Mouse (Mus musculus) monocyte, adult 5-6 weeks (primary cell): ENCODE results near the gene Kcnv2. TPM values are rescaled to one million over a fixed set of nuclear protein-coding genes. Genes with fewer than 3 reads are reported as not detected.

Source experiments
- ATAC-seq: fragments of 153-309, 156-312 bp; replicated peaks from 2 replicates; pipeline ENCODE4 v1.8.0; 2017; ENCODE audit warnings: mild to moderate bottlenecking; ENCODE audit not compliant: low TSS enrichment, insufficient number of reproducible peaks, severe bottlenecking, poor library complexity, low FRiP score
- total RNA-seq: library from RNA; stranded (forward); fragments of 200-1000, 200-491, 200-594 nt; gene quantifications from 3 replicates; pipeline ENCODE4 v1.2.3, GENCODE M21; 2017

Gene Kcnv2
- total RNA-seq, result not detected in 3 replicates

GRCm38 (mm10) chr19:27322281-27322680 is at the start of gene Kcnv2:
Kcnv2 (plus strand) TSS chr19:27322588.
- no peak for ATAC-seq

GRCm38 (mm10) chr19:27273385-27273784 is 49.0 kb upstream of the Kcnv2 start:
- no peak for ATAC-seq

GRCm38 (mm10) chr19:27274382-27274781 is 48.0 kb upstream of the Kcnv2 start:
- ATAC-seq, result no peak

GRCm38 (mm10) chr19:27279174-27279573 is 43.2 kb upstream of the Kcnv2 start:
- ATAC-seq, result no peak

DNA sequence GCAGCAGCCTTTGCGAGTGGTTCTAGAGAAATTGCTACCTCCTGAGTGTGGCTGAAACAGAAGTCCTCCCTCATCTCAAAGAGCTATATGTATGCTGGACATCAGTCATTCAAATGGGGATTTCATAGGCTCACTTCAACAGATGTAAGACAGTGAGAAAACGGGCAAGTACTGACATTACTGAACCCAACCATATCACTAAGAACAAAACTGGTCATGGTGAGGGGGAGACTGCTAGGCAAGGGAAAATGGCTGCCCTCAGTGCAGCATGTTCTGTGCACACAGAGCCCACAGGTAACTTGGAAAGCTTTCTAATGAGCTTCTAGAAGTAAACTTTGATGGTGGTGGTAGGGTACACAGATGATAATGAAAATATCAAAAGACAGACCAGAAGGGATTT is 12.3 kb upstream of the Kcnv2 start:
- ATAC-seq, result no peak

DNA sequence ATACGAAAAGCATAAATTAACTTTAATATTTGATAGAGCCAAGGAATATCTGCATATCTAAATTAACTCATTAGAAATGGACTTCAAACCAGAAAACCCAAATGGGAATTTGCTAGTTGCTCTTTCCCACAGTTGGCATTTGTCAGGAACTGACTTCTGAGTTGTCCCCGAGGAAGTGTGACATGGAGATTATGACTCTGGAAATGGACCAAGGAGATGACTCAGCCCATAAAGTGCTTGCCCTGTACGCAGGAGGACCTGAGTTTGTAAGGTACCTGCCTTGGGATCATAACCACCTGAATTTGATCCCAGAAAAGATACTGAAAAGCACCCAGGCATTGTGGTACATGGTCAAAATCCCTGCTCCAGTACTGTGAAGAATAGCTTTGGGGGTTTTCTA is 11.1 kb upstream of the Kcnv2 start:
- ATAC-seq, result no peak

DNA sequence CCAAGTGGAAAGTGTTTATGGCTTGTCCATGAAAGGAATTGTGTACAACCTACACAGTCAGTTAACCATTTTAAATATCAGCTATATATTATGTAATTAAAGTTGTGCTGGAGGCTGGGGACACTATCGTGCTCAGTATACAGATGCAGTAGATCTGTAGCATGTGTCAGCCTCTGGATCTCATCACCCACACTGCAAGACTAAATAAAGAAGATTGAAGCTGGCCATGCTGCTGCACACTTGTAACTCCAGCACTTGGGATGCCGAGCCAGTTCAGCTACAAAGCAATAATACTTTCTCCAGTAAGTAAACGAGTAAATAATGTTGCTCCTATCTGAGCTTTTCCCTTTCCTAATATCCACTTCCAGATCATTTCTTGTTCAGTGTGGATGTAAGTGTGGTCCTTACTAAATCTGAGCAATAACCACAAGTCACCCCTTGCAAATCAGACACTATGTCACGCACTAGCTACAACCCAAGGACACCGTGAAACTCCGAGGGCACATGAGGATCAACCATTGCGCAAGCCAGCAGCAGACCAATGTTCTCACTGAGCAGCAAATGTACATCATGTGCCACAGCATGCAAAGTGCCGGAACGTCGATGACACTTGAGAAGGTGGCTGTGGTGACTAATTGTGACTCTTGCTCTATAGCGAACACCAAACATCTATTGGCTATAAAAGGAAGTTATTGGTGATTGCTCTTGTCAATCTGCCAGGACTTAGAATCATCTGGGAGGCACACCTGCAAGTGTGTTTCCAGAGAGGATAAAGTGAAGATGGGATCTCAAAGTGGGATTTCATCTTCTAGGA is 9.9 kb upstream of the Kcnv2 start:
- ATAC-seq, result no peak

GRCm38 (mm10) chr19:27313080-27313413 is 9.3 kb upstream of the Kcnv2 start:
- ATAC-seq, result no peak

DNA sequence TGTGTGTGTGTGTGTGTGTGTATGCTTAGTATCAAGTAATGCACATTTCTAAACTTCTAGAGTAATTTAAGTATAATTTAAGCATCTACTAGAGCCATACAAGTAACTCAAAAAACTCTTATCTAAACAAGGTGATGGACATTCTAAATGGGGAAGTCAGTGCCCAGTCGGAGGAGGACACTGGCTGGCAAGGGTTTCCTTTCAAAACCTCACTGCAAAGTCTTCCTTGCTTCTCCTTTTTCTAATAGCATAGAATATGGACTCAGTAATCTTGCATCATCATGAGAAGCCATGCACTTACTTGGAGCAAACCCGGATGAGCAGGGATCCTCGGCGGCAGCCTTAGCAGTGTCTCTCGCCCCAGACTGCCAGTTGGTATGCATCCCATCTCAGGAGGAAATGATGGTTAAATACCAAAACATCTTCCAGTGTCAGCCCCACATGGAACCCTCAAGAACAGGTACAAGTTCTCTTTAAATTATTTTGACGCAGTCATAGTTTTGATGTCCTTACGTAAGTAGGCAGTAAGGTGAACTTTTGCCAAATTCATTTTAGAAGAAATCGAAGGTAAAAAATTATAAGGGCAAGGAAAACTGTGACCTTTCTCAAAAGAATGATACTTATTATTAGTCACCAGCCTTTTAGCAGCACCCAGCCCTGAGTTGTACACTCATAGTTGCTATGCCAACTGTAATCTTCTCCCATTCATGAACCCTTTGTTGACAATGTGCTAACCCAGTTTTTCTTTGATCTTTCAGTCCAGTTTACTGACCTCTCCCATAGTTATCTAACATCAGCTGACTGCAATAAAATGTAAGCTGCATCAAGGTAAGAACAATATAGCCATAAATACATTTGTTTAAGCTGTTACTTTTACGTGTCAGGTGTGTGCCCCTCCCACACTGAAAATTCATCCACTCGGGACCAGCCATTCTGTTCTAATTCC is 5.8 kb upstream of the Kcnv2 start:
- ATAC-seq, result no peak

DNA sequence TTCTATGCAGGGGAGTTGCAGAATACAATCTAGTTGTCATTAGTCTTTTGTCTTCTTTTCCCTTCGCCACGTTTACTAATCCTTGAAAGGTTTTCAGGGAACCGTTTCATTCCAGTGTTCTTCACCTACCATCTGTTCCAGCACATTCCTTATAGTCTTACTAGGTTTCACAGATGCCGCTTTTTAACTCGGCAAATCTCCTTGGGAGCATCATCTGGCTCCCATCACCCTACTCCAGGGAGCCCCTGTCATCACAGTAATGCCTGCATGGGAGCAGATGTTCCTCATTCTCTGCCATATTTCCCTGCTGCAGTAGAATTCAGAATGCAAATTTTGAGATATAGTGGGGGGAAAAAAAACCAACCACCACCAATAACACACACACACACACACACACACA is 5.1 kb upstream of the Kcnv2 start:
- no peak for ATAC-seq

GRCm38 (mm10) chr19:27322911-27323627 is 681 bp downstream of the Kcnv2 start:
- no peak for ATAC-seq

GRCm38 (mm10) chr19:27325558-27325957 is 3.2 kb downstream of the Kcnv2 start:
- no peak for ATAC-seq

- no peak for ATAC-seq
These were observed 5.2 kb downstream of the Kcnv2 start for GRCm38 (mm10) chr19:27327569-27327968.

GRCm38 (mm10) chr19:27328166-27328565 is 5.8 kb downstream of the Kcnv2 start:
- ATAC-seq, result no peak

DNA sequence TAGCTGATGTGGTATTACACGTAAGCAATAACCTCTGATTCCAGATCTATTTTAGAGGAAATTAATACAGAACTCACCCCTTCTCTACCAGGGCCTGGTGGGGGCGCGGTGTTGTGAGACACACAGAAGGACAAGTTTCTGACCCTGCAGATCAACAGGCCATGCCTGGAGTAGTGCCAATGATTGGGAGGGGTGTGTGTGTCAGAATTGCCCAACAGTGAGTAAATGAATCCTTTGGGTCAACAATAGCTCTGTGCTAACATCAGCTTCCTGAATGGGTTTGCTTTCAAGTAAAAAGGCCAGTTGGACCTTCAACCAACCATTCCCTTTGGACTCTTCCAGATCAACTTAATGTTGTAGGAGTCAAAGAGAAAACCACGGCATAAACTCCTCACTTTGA is 6.3 kb downstream of the Kcnv2 start:
- no peak for ATAC-seq

DNA sequence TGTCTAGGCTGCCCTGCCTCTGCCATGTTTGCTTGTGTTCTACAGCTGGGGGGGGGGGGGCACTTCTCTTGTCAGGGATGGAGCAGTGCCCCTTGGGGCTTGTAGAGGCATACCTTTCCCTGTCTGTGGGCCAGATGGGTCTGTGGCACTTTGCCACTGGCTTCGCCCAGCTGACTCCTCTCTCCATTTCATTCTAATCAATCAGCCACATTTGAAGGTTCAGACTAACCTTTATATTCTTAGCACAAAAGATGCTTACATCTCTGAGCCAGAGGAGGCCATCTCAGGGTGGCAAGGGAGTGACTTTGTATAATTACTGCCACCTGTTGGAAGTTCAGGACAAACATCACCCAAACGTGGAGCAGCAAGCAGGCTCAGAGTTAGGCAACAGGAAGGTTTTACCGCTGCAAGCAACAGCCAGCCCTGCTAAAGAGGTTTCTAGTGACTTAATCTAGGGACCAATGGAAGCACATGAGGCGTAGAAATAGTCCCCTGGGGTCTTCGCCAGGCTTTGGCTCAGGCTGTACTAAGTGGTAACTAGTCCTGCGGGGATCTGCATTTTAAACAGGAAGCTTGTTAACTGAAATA is 9.9 kb downstream of the Kcnv2 start:
- no peak for ATAC-seq

DNA sequence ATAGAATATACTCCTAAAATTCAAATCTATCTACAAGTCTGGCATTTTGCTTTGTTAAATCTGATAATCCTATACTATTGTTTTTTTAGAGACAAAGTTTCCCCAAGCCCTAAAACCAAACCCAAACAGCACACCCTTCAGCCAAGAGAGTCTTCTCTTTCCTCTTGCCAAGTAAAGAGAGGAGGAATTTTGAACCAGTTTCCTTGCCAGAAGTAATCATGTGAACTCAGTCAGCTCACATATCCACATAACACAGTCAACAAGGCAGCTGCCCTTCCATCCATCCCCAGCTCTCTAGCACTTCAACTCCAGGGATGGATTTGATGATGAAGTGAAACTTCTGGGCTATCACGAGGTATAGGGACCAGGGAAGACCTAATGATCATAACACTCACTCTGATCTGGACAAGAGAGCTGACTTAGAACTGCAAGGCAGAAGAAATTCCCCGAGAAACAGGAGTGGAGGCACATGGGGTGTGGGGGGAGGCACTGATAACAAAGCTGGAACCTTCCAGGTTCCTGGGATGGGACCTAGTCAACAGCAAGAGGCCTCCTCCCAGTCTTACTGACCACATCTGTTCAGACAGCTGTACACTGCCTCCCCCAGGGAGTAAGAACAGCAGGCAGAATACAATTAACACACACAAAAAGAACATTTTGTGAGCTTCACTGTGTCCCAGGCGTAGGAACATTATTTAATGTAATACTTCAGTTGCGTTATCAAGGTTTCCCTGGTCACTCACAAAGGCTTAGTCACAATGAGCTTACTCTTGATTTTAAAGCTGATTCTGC is 13.9 kb downstream of the Kcnv2 start:
- ATAC-seq, result no peak

DNA sequence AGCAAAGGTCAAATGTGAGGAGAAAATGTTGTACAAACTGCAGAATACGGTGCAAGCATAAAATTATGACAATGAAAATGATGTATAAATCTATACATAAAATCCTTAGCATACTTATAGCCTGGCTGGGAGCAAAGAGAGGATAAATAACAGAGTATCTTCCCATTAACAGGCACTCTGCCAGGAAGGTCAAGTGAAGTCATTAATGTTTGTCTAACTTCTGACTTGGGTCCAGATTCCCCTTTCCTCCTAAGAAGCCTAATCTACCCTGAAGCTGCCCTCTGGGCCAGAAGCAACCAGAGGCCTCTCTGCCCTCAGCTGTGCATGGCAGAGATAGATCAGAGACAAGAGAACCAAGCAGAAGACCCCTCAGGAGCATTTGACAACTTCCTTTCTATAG is 24.1 kb downstream of the Kcnv2 start:
- no peak for ATAC-seq
